Mouse (Mus musculus) megakaryocyte progenitor cell, adult 5-6 weeks (primary cell): ENCODE measurements around the gene Nup133. TPM values are rescaled to one million over a fixed set of nuclear protein-coding genes. Genes with fewer than 3 reads are reported as not detected.

Experiments used
- ATAC-seq: replicated peaks from 2 replicates; pipeline ENCODE4 v1.8.0; 2016; ENCODE audit warnings: mild to moderate bottlenecking, moderate TSS enrichment, inconsistent platforms; ENCODE audit not compliant: poor library complexity
- total RNA-seq, 2 experiments: library from RNA; stranded (forward) in 1 of 2; stranded (reverse) in 1 of 2; fragments of 157-497, 149-512 nt in 1 of 2; fragments of 200-1000 nt in 1 of 2; gene quantifications; 2 replicates each; pipeline versions ENCODE4 v1.2.3 to v1.2.4; 2015 to 2017

Gene Nup133
- total RNA-seq, 2 experiments from 2014 or later, result 28.7 to 33.0 TPM

DNA sequence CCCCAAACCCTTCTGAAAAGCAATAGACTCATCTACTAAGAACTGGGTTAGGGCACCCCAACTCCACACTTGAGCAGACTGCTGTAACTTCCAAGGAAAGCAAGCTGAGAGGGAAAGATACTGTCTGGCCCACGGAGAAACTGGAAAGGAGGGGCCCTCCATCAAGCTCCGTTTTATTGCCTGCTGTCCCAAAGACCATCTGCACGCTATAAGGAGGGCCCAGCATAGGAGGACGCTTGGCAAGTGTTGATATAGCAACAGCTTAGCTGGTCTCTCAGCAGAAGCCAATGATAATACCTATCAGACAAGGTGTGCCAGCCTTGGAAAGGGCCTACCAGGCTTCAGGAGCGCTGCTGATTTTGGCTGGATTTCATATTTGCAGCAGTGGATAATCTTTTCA is 97.5 kb downstream of the Nup133 start:
- no peak for ATAC-seq

DNA sequence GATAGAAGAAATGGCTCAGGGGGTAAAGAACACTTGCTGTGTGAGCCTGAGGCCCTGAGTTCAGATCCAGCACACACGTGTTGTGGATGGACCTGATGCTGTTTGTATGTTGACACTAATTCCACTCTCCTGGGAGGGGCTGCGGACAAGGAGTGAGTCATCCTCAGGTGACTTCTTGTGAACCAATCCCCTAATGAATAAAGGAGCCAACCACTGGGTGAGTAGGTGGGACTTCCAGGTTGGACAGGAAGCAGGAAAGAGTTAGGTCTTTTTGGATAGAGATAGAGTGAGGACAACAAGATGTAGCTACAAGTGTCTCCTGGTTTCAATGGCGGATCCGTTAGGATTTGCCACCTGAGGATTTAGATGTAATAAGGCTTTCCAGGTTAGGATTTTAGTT is 99.7 kb downstream of the Nup133 start:
- no peak for ATAC-seq

DNA sequence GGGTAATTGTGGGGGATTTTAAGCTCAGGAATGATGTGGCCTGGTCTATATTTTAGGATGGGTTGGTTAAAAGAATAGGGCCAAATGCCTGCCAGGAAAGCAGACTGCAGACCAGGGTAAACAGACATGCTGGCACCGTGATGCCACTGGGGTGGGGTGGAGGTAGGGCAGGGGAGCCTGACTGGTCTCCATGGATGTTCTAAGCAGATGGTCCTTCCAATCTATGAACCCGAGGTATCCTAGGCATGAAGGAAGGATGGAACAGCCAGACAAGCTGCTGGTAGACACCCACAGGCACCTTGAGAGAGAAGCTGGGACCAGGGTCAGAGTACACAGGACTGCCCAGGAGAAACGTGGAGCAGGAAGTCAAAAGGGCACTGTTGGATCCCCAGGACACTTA is 101.5 kb downstream of the Nup133 start:
- no peak for ATAC-seq

Other genes starting within 250 kb of the Nup133 start
- gene Rab4a, start 143.3 kb downstream of the Nup133 start, total RNA-seq (2015), result 5.3 and 12.5 TPM in 2 replicates
- gene Rab4a, start 143.3 kb downstream of the Nup133 start, total RNA-seq (2017), result 5.2 and 5.9 TPM in 2 replicates
- 5.3 and 6.9 TPM in 2 replicates for gene Ccsap, start 89.1 kb downstream of the Nup133 start, total RNA-seq (2015)
- 6.3 and 8.4 TPM in 2 replicates for gene Ccsap, start 89.1 kb downstream of the Nup133 start, total RNA-seq (2017)
- gene Acta1, start 54.5 kb downstream of the Nup133 start, total RNA-seq (2015), result not detected in 2 replicates
- gene Acta1, start 54.5 kb downstream of the Nup133 start, total RNA-seq (2017), result not detected in 2 replicates
- gene Abcb10, start 33.9 kb upstream of the Nup133 start, total RNA-seq (2015), result 15.5 and 18.2 TPM in 2 replicates
- 25.0 and 26.7 TPM in 2 replicates for gene Abcb10, start 33.9 kb upstream of the Nup133 start, total RNA-seq (2017)
- 30.5 and 32.8 TPM in 2 replicates for gene Taf5l, start 72.1 kb upstream of the Nup133 start, total RNA-seq (2015)
- 32.8 and 34.4 TPM in 2 replicates for gene Taf5l, start 72.1 kb upstream of the Nup133 start, total RNA-seq (2017)
- gene Urb2, start 72.2 kb upstream of the Nup133 start, total RNA-seq (2015), result 25.5 and 29.6 TPM in 2 replicates
- gene Urb2, start 72.2 kb upstream of the Nup133 start, total RNA-seq (2017), result 23.9 and 24.2 TPM in 2 replicates